Mouse (Mus musculus) cerebellum, adult 2 months (tissue): ENCODE data around the gene Il1r2.

Experiments
- CTCF ChIP-seq: fragments of 200-500 bp; IDR thresholded peaks from 2 replicates; pipeline ENCODE4 v1.5.1; 2011; ENCODE audit warnings: low read depth, mild to moderate bottlenecking, control low read depth, low read length, moderate library complexity, borderline replicate concordance; ENCODE audit not compliant: insufficient read depth
- POLR2A ChIP-seq: fragments of 200-500 bp; IDR thresholded peaks from 2 replicates; pipeline ENCODE4 v1.6.1; 2011; ENCODE audit warnings: low read length, control low read depth, borderline replicate concordance; ENCODE audit not compliant: insufficient read depth

DNA sequence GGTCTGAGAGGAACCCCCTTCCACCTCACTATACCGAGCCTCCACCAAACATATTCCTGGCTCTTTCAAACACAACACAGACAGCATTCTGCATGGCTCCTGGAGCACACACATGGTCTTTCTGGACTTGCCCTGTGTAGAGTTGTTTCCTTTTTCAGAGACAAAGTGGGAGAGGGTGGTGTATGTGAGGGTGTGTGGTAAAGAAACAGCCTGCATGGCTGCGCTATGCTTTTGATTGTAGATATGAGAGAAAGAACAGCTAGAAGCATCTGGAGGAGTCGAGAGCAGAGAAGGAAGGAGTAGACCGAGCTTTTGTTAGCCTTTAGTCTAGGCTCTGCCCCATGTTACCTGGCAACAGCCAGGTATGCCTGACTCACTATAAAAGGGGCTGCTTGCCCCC is 10.5 kb upstream of the Il1r2 start:
- TF ChIP-seq CTCF: no peak
- no peak for TF ChIP-seq POLR2A
